Mouse (Mus musculus): Measurements from ENCODE around the gene S100a1.

GRCm38 (mm10) chr3:90517711-90518110 lies 3.5 kb upstream of the S100a1 start:
- TF ChIP-seq CTCF (conservative IDR thresholded peaks at IDR 0.05; ENCODE audit: insufficient read depth, insufficient read length, low read depth, low read length) (no peak), POLR2A (IDR thresholded peaks at IDR 0.05; ENCODE audit: low read depth, low read length) (no peak)

Data from kidney, adult 2 months (tissue).